Mouse (Mus musculus): ENCODE results near the gene Olfr402.

GRCm38 (mm10) chr11:74168771-74169170 lies 15.4 kb downstream of the Olfr402 start:
- TF ChIP-seq POLR2A (IDR thresholded peaks at IDR 0.05; ENCODE audit: borderline replicate concordance, extremely low read depth, low read depth, low read length) (no peak), CTCF (IDR thresholded peaks at IDR 0.05; ENCODE audit: insufficient read depth, low read length) (no peak)

Data from lung, adult 2 months (tissue).